Mouse (Mus musculus) small intestine, adult 2 months (tissue): ENCODE data around the gene Rnf130. TPM values are rescaled to one million over a fixed set of nuclear protein-coding genes. Genes with fewer than 3 reads are reported as not detected.

Experiments used
- H3K27ac ChIP-seq: fragments of 200-500 bp; 2 replicates; pipeline ENCODE4 v1.5.1; 2012; ENCODE audit warnings: low read depth, low read length, control low read depth, inconsistent platforms; ENCODE audit not compliant: insufficient read depth
- H3K27me3 ChIP-seq: fragments of 200-500 bp; 2 replicates; pipeline ENCODE4 v1.6.1; 2012; ENCODE audit warnings: mild to moderate bottlenecking, moderate library complexity, low read length, inconsistent platforms; ENCODE audit not compliant: control insufficient read depth, insufficient read depth
- H3K36me3 ChIP-seq: fragments of 200-500 bp; 2 replicates; pipeline ENCODE4 v1.6.1; 2012; ENCODE audit warnings: mild to moderate bottlenecking, low read length, control low read depth, inconsistent platforms; ENCODE audit not compliant: control insufficient read depth, insufficient read depth
- H3K4me1 ChIP-seq: fragments of 200-500 bp; 2 replicates; pipeline ENCODE4 v1.6.1; 2012; ENCODE audit warnings: low read length, inconsistent platforms, mixed read lengths; ENCODE audit not compliant: control insufficient read depth, insufficient read depth, insufficient read length
- H3K4me3 ChIP-seq: fragments of 200-500 bp; 2 replicates; pipeline ENCODE4 v1.5.1; 2012; ENCODE audit warnings: low read depth, mild to moderate bottlenecking, control low read depth, inconsistent platforms, low read length, moderate library complexity
- CTCF ChIP-seq: fragments of 200-500 bp; IDR thresholded peaks from 2 replicates; pipeline ENCODE4 v1.5.1; 2012; ENCODE audit warnings: low read depth, mild to moderate bottlenecking, control low read depth, inconsistent platforms, low read length, moderate library complexity, mixed read lengths; ENCODE audit not compliant: insufficient replicate concordance, insufficient read length; ENCODE audit errors: extremely low read depth
- POLR2A ChIP-seq: fragments of 200-500 bp; IDR thresholded peaks from 2 replicates; pipeline ENCODE4 v1.6.1; 2012; ENCODE audit warnings: low read depth, mild to moderate bottlenecking, control low read depth, inconsistent platforms, low read length, moderate library complexity
- WGBS: fragments of 180-500 bp; shearing (Covaris S2); methylation state at CpG from one replicate; pipeline ENCODE4 v1.1.7; 2018; 5-methylcytosine and 5-hydroxymethylcytosine counted together
- polyA plus RNA-seq: library from polyadenylated mRNA; depleted of rRNA; stranded (reverse); fragments of >200 nt; gene quantifications from 2 replicates; pipeline ENCODE4 v1.2.3, GENCODE M21; 2012; rRNA removed

Gene Rnf130
- 23.9 and 29.8 TPM in 2 replicates for polyA plus RNA-seq

GRCm38 (mm10) chr11:50024833-50025720, at the start of gene Rnf130:
Gene Rnf130 (plus strand): TSS chr11:50025346.
- no peaks in the 10 kb centered on the region; the same call in 1 of the 2 replicates for H3K27me3 ChIP-seq
- H3K4me1 ChIP-seq, result no peaks in the 10 kb centered on the region
- H3K36me3 ChIP-seq, result no peaks in the 10 kb centered on the region
- 5% methylated on average over 128 of the region's 129 CpGs for WGBS
- peak within 1 kb of the TSS; percentile 83 for H3K4me3 ChIP-seq
- TF ChIP-seq POLR2A, result peak; percentile 12; the same call in 1 of the 2 replicates
- TF ChIP-seq CTCF, result no peak
- peak within 1 kb of the TSS; percentile 88 for H3K27ac ChIP-seq

- H3K4me1 ChIP-seq, result peaks cover 4% of the 10 kb centered on the region; the same call in 1 of the 2 replicates
- H3K4me3 ChIP-seq, result peak overlapping the region; percentile 10; the same call in 1 of the 2 replicates
- no peaks in the 10 kb centered on the region for H3K27me3 ChIP-seq
- TF ChIP-seq CTCF (no peak), POLR2A (no peak)
- H3K27ac ChIP-seq, result peak overlapping the region; percentile 42; the same call in 1 of the 2 replicates
- WGBS, result 73% methylated on average over 10 of the region's 10 CpGs
- H3K36me3 ChIP-seq, result no peaks in the 10 kb centered on the region
Observed at GRCm38 (mm10) chr11:49977963-49978568, 47.1 kb upstream of the Rnf130 start.

- Histone ChIP-seq H3K4me3 (no peak overlapping the region), H3K27me3 (no peaks in the 10 kb centered on the region), H3K4me1 (peaks cover 4% of the 10 kb centered on the region; the same call in 1 of the 2 replicates), H3K27ac (no peak overlapping the region), H3K36me3 (no peaks in the 10 kb centered on the region)
- WGBS, result 92% methylated on average over 8 of the region's 8 CpGs
- TF ChIP-seq POLR2A, result no peak
- TF ChIP-seq CTCF, result no peak
Observed at GRCm38 (mm10) chr11:49978935-49979334, 46.2 kb upstream of the Rnf130 start.

GRCm38 (mm10) chr11:49980681-49981235, 44.4 kb upstream of the Rnf130 start:
- WGBS, result 86% methylated on average over 6 of the region's 6 CpGs
- no peak overlapping the region for H3K27ac ChIP-seq
- TF ChIP-seq POLR2A, result no peak
- H3K36me3 ChIP-seq, result no peaks in the 10 kb centered on the region
- peaks cover 4% of the 10 kb centered on the region; the same call in 1 of the 2 replicates for H3K4me1 ChIP-seq
- H3K27me3 ChIP-seq, result no peaks in the 10 kb centered on the region
- no peak overlapping the region for H3K4me3 ChIP-seq

- H3K27ac ChIP-seq, result no peak overlapping the region
- H3K27me3 ChIP-seq, result no peaks in the 10 kb centered on the region
- WGBS, result 36% methylated on average over 7 of the region's 7 CpGs
- peaks cover 4% of the 10 kb centered on the region; the same call in 1 of the 2 replicates for H3K4me1 ChIP-seq
- no peak for TF ChIP-seq POLR2A
- no peak for TF ChIP-seq CTCF
- no peaks in the 10 kb centered on the region for H3K36me3 ChIP-seq
- H3K4me3 ChIP-seq, result no peak overlapping the region
Observed at GRCm38 (mm10) chr11:49981321-49981963, 43.7 kb upstream of the Rnf130 start.

GRCm38 (mm10) chr11:49982094-49982493, 43.1 kb upstream of the Rnf130 start:
- no peak overlapping the region for H3K4me3 ChIP-seq
- WGBS, result 83% methylated on average over 4 of the region's 4 CpGs
- no peaks in the 10 kb centered on the region for H3K27me3 ChIP-seq
- TF ChIP-seq POLR2A (no peak), CTCF (no peak)
- no peak overlapping the region for H3K27ac ChIP-seq
- peaks cover 4% of the 10 kb centered on the region; the same call in 1 of the 2 replicates for H3K4me1 ChIP-seq
- H3K36me3 ChIP-seq, result no peaks in the 10 kb centered on the region
